Mouse (Mus musculus) megakaryocyte, embryonic 14.5 days (primary cell): ENCODE results near the gene Lysmd3. TPM values are rescaled to one million over a fixed set of nuclear protein-coding genes. Genes with fewer than 3 reads are reported as not detected.
A peak's percentile ranks its signal among the peaks of the same experiment; 100 is the strongest.
"Not testable (repeated sequence)": the region's sequence is repeated elsewhere in the genome, so short reads cannot be mapped to it uniquely, and the experiment has no call there.

ENCODE experiments used
- H3K27me3 ChIP-seq: replicated peaks from 2 replicates; pipeline ENCODE3; 2012; ENCODE audit warnings: inconsistent platforms
- H3K36me3 ChIP-seq: replicated peaks from 2 replicates; pipeline ENCODE3; 2012; ENCODE audit warnings: low read length, inconsistent platforms, mixed read lengths
- H3K4me1 ChIP-seq: 2 replicates; pipeline ENCODE4 v1.6.1; 2012; ENCODE audit warnings: inconsistent platforms
- H3K4me3 ChIP-seq: replicated peaks from 2 replicates; pipeline ENCODE3; 2012; ENCODE audit warnings: moderate library complexity, mild to moderate bottlenecking, inconsistent platforms
- H3K9me3 ChIP-seq: 2 replicates; pipeline ENCODE4 v1.6.1; 2012; ENCODE audit warnings: inconsistent platforms
- FLI1 ChIP-seq: IDR thresholded peaks from 2 replicates; pipeline ENCODE4 v1.6.1; 2012; ENCODE audit warnings: low read length, inconsistent platforms, mixed read lengths
- GATA1 ChIP-seq: IDR thresholded peaks from 3 replicates; pipeline ENCODE4 v1.6.1; 2012; ENCODE audit warnings: mixed read lengths, low read length, inconsistent platforms, borderline replicate concordance
- polyA plus RNA-seq: library from polyadenylated mRNA; stranded (reverse); fragments of >175 nt; gene quantifications from 2 replicates; pipeline ENCODE4 v1.2.3, GENCODE M21; 2012; ENCODE audit warnings: low replicate concordance; ENCODE audit not compliant: insufficient read depth

The Lysmd3 gene
- polyA plus RNA-seq, 1 experiment = 0.49 TPM

DNA sequence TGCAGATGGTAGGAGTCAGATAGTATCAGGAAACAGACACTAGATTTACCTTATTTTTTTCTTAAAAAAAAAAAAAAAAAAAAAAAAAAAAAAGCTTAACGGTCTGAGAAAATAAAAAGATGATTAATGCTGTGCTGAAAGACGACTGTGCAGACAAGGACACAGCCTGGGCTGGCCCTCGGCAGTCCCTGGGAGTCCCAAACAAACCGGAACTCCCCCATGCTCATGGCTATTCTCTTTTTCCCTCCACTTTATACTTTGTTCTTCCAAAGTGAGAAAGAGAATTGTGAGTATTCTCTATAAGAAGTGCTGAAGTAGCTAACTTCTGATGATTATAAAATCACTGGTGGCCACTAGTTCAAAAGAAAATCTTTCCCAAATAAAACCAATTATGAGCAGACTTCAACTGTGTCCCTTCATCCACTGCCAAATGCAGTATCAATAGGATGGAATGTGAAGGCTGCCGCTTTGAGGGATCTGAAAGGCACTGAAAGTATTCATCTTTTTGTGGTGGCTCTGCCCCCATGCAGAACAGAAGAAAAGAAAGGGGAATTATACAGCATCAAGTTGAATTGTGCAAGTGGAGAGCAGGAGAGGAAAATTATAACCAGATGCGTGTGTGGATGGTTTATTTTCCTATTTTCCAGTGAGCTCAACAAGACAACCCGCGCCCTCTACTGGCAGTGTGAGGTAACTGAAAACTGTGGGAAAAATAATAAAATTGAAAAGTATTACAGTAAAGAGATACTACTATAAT is 16.0 kb upstream of the Lysmd3 start:
- H3K4me3 ChIP-seq = peak overlapping the region; percentile 69
- no peaks in the 10 kb centered on the region for H3K9me3 ChIP-seq
- peaks cover 12% of the 10 kb centered on the region for H3K4me1 ChIP-seq

DNA sequence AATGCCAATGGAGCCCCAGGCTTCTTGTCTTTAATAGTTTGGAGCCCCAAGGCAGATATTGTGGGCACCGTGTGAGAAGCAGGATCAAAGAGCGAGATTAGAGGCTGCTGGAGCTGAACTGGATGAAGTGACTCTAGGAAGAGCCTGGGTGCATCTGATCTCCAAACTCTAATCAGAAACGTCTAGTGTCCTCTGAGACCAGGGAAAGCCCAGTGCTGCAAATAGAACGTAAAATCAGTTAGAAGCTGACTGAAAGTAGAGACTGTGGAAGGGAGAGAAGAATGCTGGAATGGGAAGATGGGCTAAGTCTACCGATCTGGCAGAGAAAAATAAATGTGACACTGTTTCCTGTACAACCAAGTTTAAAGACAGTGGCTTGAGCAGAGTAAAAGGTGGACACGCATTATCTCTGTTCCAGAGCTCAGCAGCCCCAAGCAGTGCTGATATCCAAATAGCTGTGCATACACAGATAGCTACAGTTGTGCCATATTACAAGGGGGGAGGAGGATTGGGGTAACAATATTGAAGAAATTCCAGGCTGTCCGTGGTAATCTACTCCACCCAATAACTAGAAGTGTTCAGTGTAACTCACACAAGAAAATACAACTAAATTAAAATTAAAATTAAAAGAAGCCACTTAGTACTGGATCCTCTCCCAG is 14.8 kb upstream of the Lysmd3 start:
- no peaks in the 10 kb centered on the region for H3K36me3 ChIP-seq
- H3K9me3 ChIP-seq = no peaks in the 10 kb centered on the region
- TF ChIP-seq GATA1 (no peak), FLI1 (no peak)
- H3K27me3 ChIP-seq = no peaks in the 10 kb centered on the region
- H3K4me1 ChIP-seq = peaks cover 12% of the 10 kb centered on the region
- no peak overlapping the region for H3K4me3 ChIP-seq

More for the DNA sequence above, 16.0 kb upstream of the Lysmd3 start:
- Histone ChIP-seq H3K27me3 (peaks cover 4% of the 10 kb centered on the region), H3K36me3 (no peaks in the 10 kb centered on the region)
- TF ChIP-seq GATA1 = no peak
- TF ChIP-seq FLI1 = no peak

DNA sequence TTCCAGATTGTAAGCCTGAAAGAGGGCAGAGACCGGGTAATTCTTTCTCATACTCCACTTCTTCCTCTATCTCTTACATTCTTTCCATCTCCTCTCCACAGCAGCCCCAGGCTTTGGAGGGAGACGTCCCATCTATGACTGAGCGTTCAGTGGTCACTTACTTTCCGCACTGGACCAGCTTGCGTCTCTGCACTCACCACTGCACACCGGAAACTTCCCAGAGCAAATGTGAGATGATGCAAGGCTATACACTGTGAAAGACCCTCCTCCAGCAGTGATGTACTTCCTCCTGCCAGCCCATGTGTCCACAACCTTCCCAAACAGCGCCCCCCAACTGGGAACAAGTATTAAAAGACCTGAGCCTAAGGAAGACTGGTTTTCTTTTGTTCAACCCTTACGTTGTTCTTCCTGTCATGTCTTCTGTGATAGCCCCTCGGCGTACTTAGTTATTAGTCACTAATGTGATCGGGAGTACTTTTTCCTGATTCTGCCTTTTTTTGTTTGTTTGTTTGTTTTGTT is 13.4 kb upstream of the Lysmd3 start:
- H3K36me3 ChIP-seq = no peaks in the 10 kb centered on the region
- no peaks in the 10 kb centered on the region for H3K27me3 ChIP-seq
- H3K4me3 ChIP-seq = no peak overlapping the region
- TF ChIP-seq FLI1 = no peak
- TF ChIP-seq GATA1 = no peak
- H3K9me3 ChIP-seq = no peaks in the 10 kb centered on the region
- peaks cover 12% of the 10 kb centered on the region for H3K4me1 ChIP-seq

DNA sequence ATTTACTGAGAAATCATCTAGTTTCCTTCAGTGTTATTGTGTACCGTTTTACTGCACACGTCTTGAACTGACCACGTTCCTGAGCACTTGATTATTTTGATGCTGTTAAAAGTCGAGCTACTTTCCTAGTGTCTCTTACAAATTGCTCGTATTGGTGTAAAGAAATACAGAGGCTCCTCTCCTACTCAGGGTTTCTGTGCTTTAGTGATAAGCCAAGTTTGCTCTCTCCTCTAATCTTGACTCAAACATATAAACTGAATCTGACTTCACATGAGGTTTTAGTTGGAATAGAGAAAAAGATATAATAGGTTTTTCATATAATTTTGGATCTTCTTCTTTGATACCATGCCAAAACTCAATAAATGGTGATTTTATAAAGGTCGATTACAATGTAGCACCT is 11.1 kb upstream of the Lysmd3 start:
- no peaks in the 10 kb centered on the region for H3K9me3 ChIP-seq
- H3K4me3 ChIP-seq = no peak overlapping the region
- peaks cover 9% of the 10 kb centered on the region for H3K4me1 ChIP-seq
- TF ChIP-seq FLI1 (no peak), GATA1 (no peak)
- no peaks in the 10 kb centered on the region for H3K27me3 ChIP-seq
- no peaks in the 10 kb centered on the region for H3K36me3 ChIP-seq

DNA sequence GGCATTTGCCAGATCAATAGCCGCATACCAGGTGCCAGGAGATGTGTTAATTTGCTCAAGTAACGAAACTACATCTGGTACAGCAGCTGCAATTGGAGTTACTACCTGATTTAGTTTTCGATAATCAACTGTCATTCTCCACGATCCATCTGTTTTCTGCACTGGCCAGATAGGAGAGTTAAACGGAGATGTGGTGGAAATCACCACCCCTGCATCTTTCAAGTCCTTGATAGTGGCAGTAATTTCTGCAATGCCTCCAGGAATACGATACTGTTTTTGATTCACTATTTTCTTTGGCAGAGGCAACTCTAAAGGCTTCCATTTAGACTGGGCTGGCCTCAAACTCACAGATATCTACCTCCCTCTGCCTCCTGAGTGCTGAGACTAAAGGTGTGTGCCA is 7.1 kb upstream of the Lysmd3 start:
- H3K4me1 ChIP-seq, H3K4me3 ChIP-seq, H3K36me3 ChIP-seq, H3K27me3 ChIP-seq, H3K9me3 ChIP-seq: not testable (repeated sequence)

DNA sequence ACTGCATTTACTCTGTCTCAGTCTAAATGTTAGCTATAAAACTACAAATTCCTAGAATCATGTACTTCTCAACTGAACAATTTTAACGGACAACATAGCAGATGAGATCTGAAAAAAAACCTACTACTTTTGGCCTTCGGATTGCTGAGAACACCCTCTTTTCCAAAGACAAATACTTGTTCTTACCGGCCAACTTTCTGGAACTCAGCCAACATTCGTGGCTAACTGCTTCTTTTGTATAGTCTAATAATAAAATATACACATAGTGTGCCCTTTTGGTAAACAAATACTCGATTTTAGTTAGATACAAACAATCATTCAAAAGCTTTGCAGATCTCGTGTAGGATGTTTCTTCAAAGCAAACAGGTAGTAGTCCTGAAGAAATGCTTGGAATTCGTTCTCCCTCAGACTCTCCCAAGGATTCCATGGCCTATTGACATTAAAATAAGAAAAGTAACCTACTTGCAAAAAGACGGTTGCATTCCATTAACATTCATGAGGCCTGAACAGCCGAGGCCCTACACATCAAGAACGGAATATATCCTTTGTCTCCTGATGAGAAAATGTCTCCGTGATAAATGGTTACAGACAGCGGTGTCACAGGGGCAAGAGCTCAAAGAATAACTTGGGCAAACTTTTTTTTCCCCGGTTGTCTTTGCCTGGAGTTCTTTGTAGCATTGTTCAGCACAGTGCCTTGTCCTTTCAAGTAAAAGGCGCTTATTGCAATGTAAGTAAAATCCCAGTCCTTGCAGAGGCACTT is 1.2 kb upstream of the Lysmd3 start:
- Histone ChIP-seq H3K36me3 (peaks cover 2% of the 10 kb centered on the region), H3K9me3 (peaks cover 5% of the 10 kb centered on the region), H3K27me3 (no peaks in the 10 kb centered on the region), H3K4me1 (peaks cover 20% of the 10 kb centered on the region), H3K4me3 (no peak overlapping the region)
- no peak for TF ChIP-seq GATA1
- no peak for TF ChIP-seq FLI1

DNA sequence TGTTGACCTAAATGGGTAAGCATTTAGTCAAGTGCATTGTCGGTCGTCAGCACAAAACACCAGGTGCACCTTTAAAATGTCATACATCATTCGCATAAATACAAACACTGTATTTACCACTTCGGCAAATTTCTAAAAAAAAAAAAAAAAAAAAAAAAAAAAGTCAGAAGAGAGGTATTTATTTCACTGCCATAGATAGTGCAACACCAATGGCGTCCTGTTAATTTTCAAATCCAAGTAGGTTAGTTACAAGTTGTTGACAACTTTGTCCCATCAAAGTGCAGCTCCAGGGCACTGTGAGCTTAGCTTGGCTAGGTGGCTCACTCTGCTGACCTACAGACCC is 484 bp upstream of the Lysmd3 start:
- peaks cover 5% of the 10 kb centered on the region for H3K9me3 ChIP-seq
- no peak for TF ChIP-seq FLI1
- no peak for TF ChIP-seq GATA1
- peaks cover 2% of the 10 kb centered on the region for H3K36me3 ChIP-seq
- no peaks in the 10 kb centered on the region for H3K27me3 ChIP-seq
- peaks cover 20% of the 10 kb centered on the region for H3K4me1 ChIP-seq
- H3K4me3 ChIP-seq = peak overlapping the region; percentile 96

DNA sequence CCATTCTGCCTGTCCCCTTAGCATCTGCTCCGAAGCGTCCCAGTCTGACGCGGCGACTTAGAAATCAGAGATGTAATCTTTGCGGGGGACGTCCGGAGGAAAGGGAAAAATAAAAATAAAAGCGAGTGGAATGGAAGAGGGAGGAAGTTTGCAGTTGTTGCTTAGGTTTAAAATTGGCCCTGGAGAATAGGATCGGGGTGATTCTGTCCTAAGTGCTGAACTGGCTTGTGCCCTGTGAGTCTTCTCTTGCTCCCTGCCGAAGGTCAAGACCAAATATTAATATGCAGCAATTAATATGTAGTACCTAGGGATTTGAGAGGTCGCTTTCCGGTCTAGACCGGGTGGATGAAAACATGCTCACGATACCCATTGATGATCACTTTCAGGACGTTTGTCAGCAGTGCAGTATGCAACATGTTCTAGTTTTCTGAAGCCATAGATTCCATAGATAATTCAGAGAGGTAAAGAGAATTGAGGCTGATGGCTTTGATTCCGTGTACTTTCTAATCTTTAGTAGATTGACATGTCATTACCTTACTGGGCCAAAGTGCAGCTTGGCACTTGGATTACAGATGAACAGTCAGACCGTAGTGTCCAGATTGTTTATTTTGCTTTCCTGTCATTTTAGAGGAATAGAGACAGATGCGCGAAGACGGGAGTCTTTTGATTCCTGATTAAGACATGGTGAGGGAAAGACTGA is 740 bp downstream of the Lysmd3 start:
- H3K4me1 ChIP-seq = peaks cover 20% of the 10 kb centered on the region
- TF ChIP-seq FLI1 (no peak), GATA1 (no peak)
- peak overlapping the region; percentile 96 for H3K4me3 ChIP-seq
- H3K36me3 ChIP-seq = peaks cover 2% of the 10 kb centered on the region
- H3K9me3 ChIP-seq = peaks cover 5% of the 10 kb centered on the region
- no peaks in the 10 kb centered on the region for H3K27me3 ChIP-seq

DNA sequence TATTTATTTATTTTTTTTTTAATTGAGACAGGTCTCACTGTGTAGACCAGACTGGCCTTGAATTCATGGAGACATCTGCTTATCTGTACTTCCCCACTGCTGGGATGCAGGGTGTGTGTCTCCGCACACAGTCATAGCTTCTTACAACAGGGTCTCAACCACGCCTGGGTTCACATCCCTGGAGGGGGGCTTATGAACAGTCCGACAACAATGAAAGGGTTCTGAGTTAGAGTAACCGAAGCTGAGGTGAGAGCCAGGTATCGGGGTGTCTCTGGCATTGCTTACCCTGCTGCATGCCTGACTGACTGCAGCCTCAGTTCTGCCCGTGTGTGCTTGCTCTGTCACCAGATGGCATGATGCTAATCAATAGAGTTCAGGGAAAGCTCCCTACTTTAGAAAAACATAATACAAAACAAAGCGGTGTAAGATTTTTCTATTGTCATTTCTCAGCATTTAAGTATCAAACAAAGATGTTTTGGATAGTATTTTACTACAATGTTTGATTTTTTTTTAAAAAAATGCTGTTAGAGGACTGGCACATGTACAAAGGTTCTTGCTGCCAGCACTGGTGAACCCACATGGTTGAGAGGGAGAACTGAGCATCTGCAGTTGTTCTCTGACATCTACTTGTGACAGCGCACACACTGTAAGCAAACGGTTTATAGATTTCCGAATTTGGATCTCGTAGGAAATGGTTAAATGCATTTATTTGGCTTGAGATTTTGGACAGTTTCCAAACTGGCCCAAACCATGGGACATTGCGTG is 6.3 kb downstream of the Lysmd3 start:
- no peak overlapping the region for H3K4me3 ChIP-seq
- H3K27me3 ChIP-seq = no peaks in the 10 kb centered on the region
- no peak for TF ChIP-seq FLI1
- no peak for TF ChIP-seq GATA1
- H3K36me3 ChIP-seq = peaks cover 54% of the 10 kb centered on the region
- no peaks in the 10 kb centered on the region for H3K9me3 ChIP-seq
- H3K4me1 ChIP-seq = peaks cover 23% of the 10 kb centered on the region
